Mouse (Mus musculus) liver, adult 2 months (tissue): ENCODE results near the gene Tnni3k. TPM values are rescaled to one million over a fixed set of nuclear protein-coding genes. Genes with fewer than 3 reads are reported as not detected.

Source experiments
- DNase-seq: peaks from one replicate; pipeline ENCODE4 v3.0.0-alpha.2; 2011; ENCODE audit warnings: low read depth, low spot score; ENCODE audit errors: extremely low read depth
- H3K27ac ChIP-seq: fragments of 200-500 bp; replicated peaks from 2 replicates; pipeline ENCODE4 v1.5.1; 2012; ENCODE audit warnings: low read depth, mild to moderate bottlenecking, control low read depth, inconsistent platforms, low read length; ENCODE audit not compliant: insufficient read depth
- H3K27me3 ChIP-seq: fragments of 200-500 bp; 2 replicates; pipeline ENCODE4 v1.6.1; 2012; ENCODE audit warnings: mild to moderate bottlenecking, moderate library complexity, low read length, inconsistent platforms; ENCODE audit not compliant: control insufficient read depth, insufficient read depth
- H3K36me3 ChIP-seq: fragments of 200-500 bp; 2 replicates; pipeline ENCODE4 v1.6.1; 2012; ENCODE audit warnings: low read length, inconsistent platforms; ENCODE audit not compliant: control insufficient read depth, insufficient read depth
- H3K4me1 ChIP-seq: fragments of 200-500 bp; 2 replicates; pipeline ENCODE4 v1.6.1; 2011; ENCODE audit warnings: low read length; ENCODE audit not compliant: control insufficient read depth, insufficient read depth
- H3K4me3 ChIP-seq: fragments of 200-500 bp; 2 replicates; pipeline ENCODE4 v1.5.1; 2011; ENCODE audit warnings: low read depth, mild to moderate bottlenecking, control low read depth, low read length, moderate library complexity; ENCODE audit not compliant: insufficient read depth
- H3K79me2 ChIP-seq: fragments of 200-500 bp; 2 replicates; pipeline ENCODE4 v1.6.1; 2012; ENCODE audit warnings: inconsistent platforms, mild to moderate bottlenecking, low read length, moderate library complexity; ENCODE audit not compliant: control insufficient read depth, insufficient read depth
- H3K9ac ChIP-seq: fragments of 200-500 bp; 2 replicates; pipeline ENCODE4 v1.6.1; 2012; ENCODE audit warnings: low read depth, mild to moderate bottlenecking, control low read depth, inconsistent platforms, low read length
- CTCF ChIP-seq: fragments of 200-500 bp; IDR thresholded peaks from 2 replicates; pipeline ENCODE4 v1.5.1; 2011; ENCODE audit warnings: low read depth, low read length, control low read depth
- POLR2A ChIP-seq: fragments of 200-500 bp; IDR thresholded peaks from 2 replicates; pipeline ENCODE4 v1.6.1; 2011; ENCODE audit warnings: low read length, control low read depth; ENCODE audit not compliant: insufficient read depth; ENCODE audit errors: extremely low read depth
- WGBS: fragments of 180-500 bp; shearing (Covaris S2); methylation state at CpG from one replicate; pipeline ENCODE4 v1.1.7; 2018; 5-methylcytosine and 5-hydroxymethylcytosine counted together
- polyA plus RNA-seq: library from polyadenylated mRNA; depleted of rRNA; stranded (reverse); fragments of >200 nt; gene quantifications from 2 replicates; pipeline ENCODE4 v1.2.3, GENCODE M21; 2012; rRNA removed
- total RNA-seq: library from RNA; depleted of rRNA; stranded (reverse); fragments of >200 nt; gene quantifications from 2 replicates; pipeline ENCODE4 v1.2.3, GENCODE M21; 2014; rRNA removed

Gene Tnni3k
- total RNA-seq = not detected in 2 replicates
- not detected in 2 replicates for polyA plus RNA-seq

DNA sequence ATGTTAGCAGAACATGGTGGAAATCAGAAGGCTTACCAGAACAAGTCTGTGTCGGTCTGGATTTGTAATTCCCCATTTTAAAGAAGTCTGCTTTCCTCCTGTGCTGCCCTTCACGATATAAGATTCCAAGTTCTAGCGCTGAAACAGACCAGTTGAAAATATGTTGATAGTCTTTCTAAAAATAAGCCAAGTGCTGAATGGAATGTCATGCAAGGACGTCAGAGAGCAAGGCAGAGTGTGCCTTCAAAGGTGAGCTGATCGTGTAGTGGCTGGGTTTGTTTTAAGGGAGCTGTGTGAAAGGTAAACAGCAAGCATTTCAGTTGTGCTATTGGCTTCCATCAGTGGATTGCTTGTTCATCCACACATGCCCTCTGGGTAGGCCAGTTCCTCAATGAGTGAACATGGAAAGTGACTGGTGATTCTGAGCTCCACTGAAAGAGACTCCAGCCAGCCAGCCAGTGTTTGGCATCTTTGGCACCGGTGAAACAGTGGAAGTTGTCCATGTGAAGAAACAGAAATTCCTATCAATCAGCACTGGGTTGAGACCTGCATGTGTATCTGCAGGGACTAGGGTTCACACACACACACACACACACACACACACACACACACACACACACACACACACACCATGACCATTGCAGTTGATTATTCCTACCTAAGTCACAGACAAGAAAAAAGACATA, at the start of gene Tnni3k:
Gene Tnni3k, minus strand, starts transcription at position 177 of the 686 bp plus-strand sequence.
- WGBS = 55% methylated on average over 6 of the region's 6 CpGs
- no peak within 1 kb of the TSS for H3K27ac ChIP-seq
- no peaks in the 10 kb centered on the region for H3K79me2 ChIP-seq
- H3K36me3 ChIP-seq = no peaks in the 10 kb centered on the region
- no peak within 1 kb of the TSS for H3K9ac ChIP-seq
- no peaks in the 10 kb centered on the region for H3K4me1 ChIP-seq
- TF ChIP-seq POLR2A = no peak
- no peaks in the 10 kb centered on the region for H3K27me3 ChIP-seq
- no peak within 1 kb of the TSS for H3K4me3 ChIP-seq
- no peak for DNase-seq

DNA sequence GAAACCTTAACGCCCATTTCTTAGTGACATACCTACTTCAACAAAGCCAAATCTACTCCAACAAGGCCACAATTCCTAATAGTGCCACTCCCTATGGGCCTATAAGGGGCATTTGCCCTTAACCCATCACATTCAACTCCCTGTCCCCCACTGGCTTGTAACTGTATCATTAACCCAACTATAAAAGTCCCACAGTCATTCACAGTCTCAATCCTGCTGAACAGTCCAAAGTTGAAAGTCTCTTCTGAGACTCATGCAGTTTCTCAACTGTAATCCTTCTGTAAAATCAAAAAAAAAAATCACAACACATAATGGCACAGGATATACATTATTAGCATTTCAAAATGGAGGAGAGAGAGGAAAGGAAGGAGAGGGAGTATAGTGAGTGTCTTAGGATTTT, 44.1 kb upstream of the Tnni3k start:
- H3K79me2 ChIP-seq = no peaks in the 10 kb centered on the region
- no peaks in the 10 kb centered on the region for H3K4me1 ChIP-seq
- peaks cover 2% of the 10 kb centered on the region; the same call in 1 of the 2 replicates for H3K36me3 ChIP-seq
- 65% methylated on average over 1 of the region's 1 CpGs for WGBS
- no peak overlapping the region for H3K4me3 ChIP-seq
- H3K9ac ChIP-seq = no peak overlapping the region
- H3K27me3 ChIP-seq = no peaks in the 10 kb centered on the region
- no peak for DNase-seq
- TF ChIP-seq CTCF (no peak), POLR2A (no peak)
- H3K27ac ChIP-seq = no peak overlapping the region

DNA sequence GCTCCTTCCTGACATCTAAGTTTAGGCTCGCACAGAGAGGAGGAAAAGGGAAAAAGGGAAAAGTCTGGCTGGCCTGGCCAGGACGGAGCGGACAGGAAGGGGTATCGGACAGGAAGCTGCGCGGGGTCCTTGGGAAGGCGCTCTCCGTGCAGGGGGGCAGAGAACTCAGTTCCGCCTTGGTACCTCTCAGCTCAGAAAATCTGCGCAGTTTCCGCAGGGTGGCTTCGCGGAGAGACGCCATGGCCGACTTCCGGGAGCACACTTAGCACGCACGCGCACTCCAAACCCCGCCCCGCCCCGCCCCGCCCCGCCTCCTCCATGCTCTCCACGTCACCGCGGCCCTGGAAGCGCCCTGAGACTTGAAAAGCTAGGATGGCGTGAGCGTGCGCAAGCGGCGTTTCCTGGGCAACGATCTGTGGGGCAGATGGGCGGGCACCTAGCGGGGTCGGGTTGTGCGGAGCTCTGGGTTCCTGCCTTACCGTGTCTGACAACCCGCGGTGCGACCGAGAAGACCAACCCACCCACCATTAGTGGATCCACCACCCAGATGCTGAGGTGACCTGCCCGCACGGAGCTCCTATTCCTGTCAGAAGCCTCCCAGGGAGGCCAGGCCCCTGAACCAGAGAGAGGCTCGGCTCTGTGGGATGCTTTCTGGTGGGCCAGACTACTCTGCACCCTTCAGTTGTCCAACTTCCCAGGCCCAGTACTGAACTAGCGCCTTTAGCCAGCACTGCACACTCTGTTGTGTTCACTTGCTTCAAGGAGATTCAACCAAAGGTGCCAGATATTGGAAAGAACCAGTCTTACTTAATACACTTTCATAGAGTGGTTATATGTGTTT, 38.1 kb upstream of the Tnni3k start, which contains the start of the genes Fpgt and Lrriq3:
Gene Fpgt, minus strand, starts transcription at position 288 of the 841 bp plus-strand sequence.
Gene Lrriq3, plus strand, starts transcription at position 319 of the 841 bp plus-strand sequence.
- peak within 1 kb of the TSS; percentile 84 for H3K9ac ChIP-seq
- peak; percentile 84 for DNase-seq
- H3K79me2 ChIP-seq = no peaks in the 10 kb centered on the region
- peak within 1 kb of the TSS; percentile 92 for H3K4me3 ChIP-seq
- H3K4me1 ChIP-seq = peaks cover 9% of the 10 kb centered on the region
- TF ChIP-seq CTCF = 0 out of 2 replicates have a peak, but pooled peaks have one; percentile 0
- TF ChIP-seq POLR2A = peak; percentile 54; the same call in 1 of the 2 replicates
- peaks cover 17% of the 10 kb centered on the region for H3K36me3 ChIP-seq
- H3K27me3 ChIP-seq = no peaks in the 10 kb centered on the region
- H3K27ac ChIP-seq = peak within 1 kb of the TSS; percentile 72
- WGBS = 1% methylated on average over 46 of the region's 47 CpGs

DNA sequence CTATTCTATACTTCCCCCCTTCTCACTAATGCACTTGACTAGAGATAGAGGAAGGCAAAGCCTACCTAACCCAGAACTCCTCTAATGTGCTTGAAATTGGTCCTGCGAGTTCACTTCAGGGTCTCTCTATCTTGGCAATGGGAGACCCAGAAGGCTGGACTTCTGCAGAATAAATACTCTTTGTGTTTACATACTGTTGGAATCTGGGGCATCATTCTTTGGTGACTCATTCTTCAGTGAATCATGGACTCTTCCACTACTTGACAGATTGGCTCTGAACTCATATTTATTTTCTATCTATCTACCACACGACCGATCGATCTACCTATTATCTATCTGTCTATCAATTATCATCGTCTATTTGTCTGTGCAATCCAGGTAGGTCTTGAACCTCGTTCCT, 36.9 kb upstream of the Tnni3k start:
- 30% methylated on average over 6 of the region's 6 CpGs for WGBS
- Histone ChIP-seq H3K4me3 (peak overlapping the region; percentile 92), H3K27ac (no peak overlapping the region), H3K27me3 (no peaks in the 10 kb centered on the region), H3K4me1 (peaks cover 9% of the 10 kb centered on the region), H3K36me3 (peaks cover 25% of the 10 kb centered on the region), H3K79me2 (no peaks in the 10 kb centered on the region), H3K9ac (no peak overlapping the region)
- DNase-seq = peak; percentile 66
- TF ChIP-seq POLR2A = no peak
- TF ChIP-seq CTCF = no peak

DNA sequence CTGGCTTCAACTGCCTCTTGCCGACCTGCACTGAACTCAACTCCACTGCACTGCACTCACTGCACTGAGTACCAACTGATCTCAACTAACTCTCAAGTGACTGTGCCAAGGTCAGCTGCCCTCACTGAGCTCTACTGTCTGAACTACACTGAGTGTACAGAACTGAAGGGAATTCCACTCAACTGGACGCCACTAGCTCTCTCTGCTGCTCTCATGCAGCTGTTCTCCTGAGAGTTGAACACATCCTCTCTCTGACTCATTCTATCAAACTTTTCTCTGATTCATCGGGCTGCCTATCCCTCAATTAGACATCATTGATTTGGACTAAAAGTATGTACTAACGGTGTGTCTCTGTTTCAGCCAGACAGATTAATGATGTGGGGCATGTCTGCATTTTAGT, 22.7 kb upstream of the Tnni3k start:
- Histone ChIP-seq H3K4me1 (no peaks in the 10 kb centered on the region), H3K27me3 (no peaks in the 10 kb centered on the region), H3K4me3 (no peak overlapping the region), H3K79me2 (no peaks in the 10 kb centered on the region), H3K9ac (no peak overlapping the region), H3K27ac (no peak overlapping the region), H3K36me3 (no peaks in the 10 kb centered on the region)
- no peak for DNase-seq
- TF ChIP-seq POLR2A = no peak
- no peak for TF ChIP-seq CTCF
- 76% methylated on average over 4 of the region's 4 CpGs for WGBS
